In genomic region chr2:157463887-157464745, GRCm38 (mm10) we compare ENCODE assay signal across 8 mouse cellular contexts. TPM values are rescaled to one million over a fixed set of nuclear protein-coding genes. Genes with fewer than 3 reads are reported as not detected.
DNase-seq lines count a peak whose midpoint lies in the region; ATAC-seq lines count a peak whose summit lies in the region.
"Had no signal": no experiment of that assay in that cellular context is flagged by ENCODE, and none has a peak within 500 bp of the region (broad histone marks: within the 10 kb centered on the region; RNA-seq: fewer than 3 reads in every experiment).

No protein-coding gene starts in this region.

- ATAC-seq in hindbrain, embryonic 11.5 days (ENCODE audit: low FRiP score) = peak; percentile 17
- peak; percentile 13 for ATAC-seq in midbrain, embryonic 11.5 days (ENCODE audit: low FRiP score)

- H3K27ac ChIP-seq in hindbrain, embryonic 11.5 days (ENCODE audit: low read depth, low read length) = peak overlapping the region; percentile 96
- peak overlapping the region; percentile 98 for H3K27ac ChIP-seq in midbrain, embryonic 11.5 days (ENCODE audit: low read depth, low read length)

- no peaks in the 10 kb centered on the region for H3K27me3 ChIP-seq in hindbrain, embryonic 11.5 days (ENCODE audit: control insufficient read depth, insufficient read depth, low read length)
- no peaks in the 10 kb centered on the region; the same call in 1 of the 2 replicates for H3K27me3 ChIP-seq in midbrain, embryonic 11.5 days (ENCODE audit: control insufficient read depth, insufficient read depth, low read length)

- peaks cover 56% of the 10 kb centered on the region for H3K4me1 ChIP-seq in hindbrain, embryonic 11.5 days (replicated peaks; ENCODE audit: control insufficient read depth, insufficient read depth, low read length)
- peaks cover 71% of the 10 kb centered on the region for H3K4me1 ChIP-seq in midbrain, embryonic 11.5 days (ENCODE audit: control insufficient read depth, insufficient read depth, low read length)

- H3K9ac ChIP-seq in hindbrain, embryonic 11.5 days (ENCODE audit: low read depth, low read length) = peak overlapping the region; percentile 55
- peak overlapping the region; percentile 73 for H3K9ac ChIP-seq in midbrain, embryonic 11.5 days (ENCODE audit: low read length)

- H3K4me2 ChIP-seq in hindbrain, embryonic 11.5 days (replicated peaks; ENCODE audit: low read depth, low read length) = peak overlapping the region; percentile 25; the same call in 1 of the 2 replicates
- peak overlapping the region; percentile 39 for H3K4me2 ChIP-seq in midbrain, embryonic 11.5 days

- 0 out of 2 replicates have a peak, but pooled peaks cover 10% of the 10 kb centered on the region for H3K36me3 ChIP-seq in hindbrain, embryonic 11.5 days (ENCODE audit: control insufficient read depth, insufficient read depth, low read length)
- peaks cover 10% of the 10 kb centered on the region for H3K36me3 ChIP-seq in midbrain, embryonic 11.5 days (ENCODE audit: control insufficient read depth, insufficient read depth, low read length)

- no peak overlapping the region for H3K4me3 ChIP-seq in hindbrain, embryonic 11.5 days (ENCODE audit: low read depth, low read length)
- H3K4me3 ChIP-seq in midbrain, embryonic 11.5 days (ENCODE audit: low read depth, low read length) = peak overlapping the region; percentile 14; the same call in 1 of the 2 replicates

- peak; percentile 44 for DNase-seq in retina, embryonic 14.5 days (ENCODE audit: low spot score)
- no peak for DNase-seq in retina, postnatal 1 day
- DNase-seq in hindbrain, embryonic 11.5 days (ENCODE audit: low spot score) = peak; percentile 65
- peak; percentile 92 for DNase-seq in midbrain, embryonic 11.5 days (ENCODE audit: low spot score, missing footprints)
- DNase-seq in cerebellum, adult 11 months = no peak
- no peak for DNase-seq in gastrocnemius, postnatal 25 days
- DNase-seq in natural killer cell, adult 2 months (ENCODE audit: low spot score in 2 of 2) = no peak
- DNase-seq: spleen, adult 18-20 months had no signal

- no peaks in the 10 kb centered on the region for H3K9me3 ChIP-seq in hindbrain, embryonic 11.5 days (ENCODE audit: control insufficient read depth, low read length)
- H3K9me3 ChIP-seq in midbrain, embryonic 11.5 days (ENCODE audit: control insufficient read depth, low read length) = no peaks in the 10 kb centered on the region

- 12% methylated on average over 16 of the region's 16 CpGs for WGBS in hindbrain, embryonic 11.5 days
- 14% methylated on average over 16 of the region's 16 CpGs for WGBS in midbrain, embryonic 11.5 days

RNA-seq across cellular contexts. Expression of gene Src, which starts 45.9 kb away (rescaled TPM):
- polyA plus RNA-seq in hindbrain, embryonic 11.5 days (2014; fragmentation: Nextera tagmentation; extraction: Ambion mirVana) = 13.0 and 14.4 TPM in 2 replicates
- polyA plus RNA-seq in midbrain, embryonic 11.5 days (2014; fragmentation: Nextera tagmentation; extraction: Ambion mirVana) = 11.2 and 14.0 TPM in 2 replicates
- total RNA-seq in gastrocnemius, postnatal 25 days (2021) = 1 to 10 TPM; 3.1 to 3.6 TPM

Comparison
In these comparisons a context has a peak if more than half of its experiments do, and no peak if none do; other contexts are left out.
1. DNase-seq: peak in retina, embryonic 14.5 days (single experiment), hindbrain, embryonic 11.5 days (single experiment) and midbrain, embryonic 11.5 days (single experiment); none in retina, postnatal 1 day (single experiment), cerebellum, adult 11 months (single experiment), gastrocnemius, postnatal 25 days (single experiment) and natural killer cell, adult 2 months (0 of 2).